In the genomic region with DNA sequence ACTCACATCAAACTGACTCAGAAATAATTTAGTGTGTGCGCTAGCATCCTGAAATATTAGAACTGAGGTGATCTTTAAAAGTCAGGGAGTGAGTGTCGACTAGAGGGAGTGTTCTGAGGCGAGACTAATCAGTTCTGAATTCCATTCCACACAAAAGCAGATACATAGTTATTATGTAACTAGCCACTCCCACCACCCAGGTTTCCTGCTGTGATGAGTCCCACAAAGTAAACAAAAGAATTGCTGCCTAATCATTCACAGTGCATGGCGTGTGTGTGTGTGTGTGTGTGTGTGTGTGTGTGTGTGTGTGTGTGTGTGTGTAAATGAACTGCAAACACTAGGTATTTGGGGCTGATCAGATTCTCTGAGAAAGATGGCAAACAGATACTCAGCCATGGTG, we compare ENCODE assay signal across 21 mouse cellular contexts. TPM values are rescaled to one million over a fixed set of nuclear protein-coding genes. Genes with fewer than 3 reads are reported as not detected.
DNase-seq lines count a peak whose midpoint lies in the region; ATAC-seq and TF ChIP-seq lines count a peak whose summit lies in the region.
"Had no signal": no experiment of that assay in that cellular context is flagged by ENCODE, and none has a peak within 500 bp of the region (broad histone marks: within the 10 kb centered on the region; RNA-seq: fewer than 3 reads in every experiment).

No protein-coding gene starts in this region.

- H3K36me3 ChIP-seq in embryonic facial prominence, embryonic 14.5 days (ENCODE audit: control insufficient read depth, insufficient read depth, low read length), result no peaks in the 10 kb centered on the region
- H3K36me3 ChIP-seq: embryonic facial prominence, embryonic 15.5 days; heart, embryonic 12.5 days; limb, embryonic 13.5 days had no signal

- TF ChIP-seq CTCF in left cerebral cortex, adult 2 months (IDR thresholded peaks at IDR 0.05), result no peak

- H3K27me3 ChIP-seq in embryonic facial prominence, embryonic 14.5 days (replicated peaks; ENCODE audit: control insufficient read depth, insufficient read depth, low read length), result 0 out of 2 replicates have a peak, but pooled peaks cover 3% of the 10 kb centered on the region
- H3K27me3 ChIP-seq: heart, embryonic 12.5 days had no signal

- H3K27ac ChIP-seq in embryonic facial prominence, embryonic 14.5 days (replicated peaks; ENCODE audit: low read depth, low read length), result no peak overlapping the region
- H3K27ac ChIP-seq in left cerebral cortex, adult 2 months, result no peak overlapping the region
- H3K27ac ChIP-seq: embryonic facial prominence, embryonic 15.5 days; limb, embryonic 13.5 days had no signal

- WGBS in embryonic facial prominence, embryonic 14.5 days, result 30% methylated on average over 3 of the region's 4 CpGs

- peak; percentile 50 for DNase-seq in kidney, adult 9 months
- DNase-seq in kidney, adult 11 months, result no peak
- peak; percentile 72 for DNase-seq in Muller cell, postnatal 12 days (ENCODE audit: inconsistent ontology term)
- DNase-seq in embryonic facial prominence, embryonic 14.5 days (ENCODE audit: low spot score), result peak; percentile 52
- peak; percentile 31 for DNase-seq in retina, embryonic 14.5 days (ENCODE audit: low spot score)
- no peak for DNase-seq in left cerebral cortex, adult 2 months (ENCODE audit: extremely low spot score in 1 of 2, low spot score in 2 of 2)
- DNase-seq in c-Kit-positive CD71-positive TER-119-positive erythroid progenitor cells, embryonic 14.5 days (ENCODE audit: low spot score), result no peak
- no peak for DNase-seq in layer of hippocampus, postnatal 25 days (ENCODE audit: extremely low spot score in 1 of 2, low spot score in 1 of 2)
- DNase-seq: adrenal gland, adult 2 months; B cell, adult 2 months; cerebellum, adult 9-11 months; heart, adult 11 months; heart, postnatal 14 days; right cerebral cortex, postnatal 4 days; thymus, postnatal 36 days had no signal

- no peak overlapping the region for H3K4me3 ChIP-seq in embryonic facial prominence, embryonic 14.5 days (ENCODE audit: low read depth, low read length)
- H3K4me3 ChIP-seq in left cerebral cortex, adult 2 months, result no peak overlapping the region
- H3K4me3 ChIP-seq: embryonic facial prominence, embryonic 15.5 days; heart, embryonic 12.5 days; limb, embryonic 13.5 days had no signal

- intact Hi-C loops in left cerebral cortex, adult 2 months (cut with DNase I), result no loop called here

- ATAC-seq in embryonic facial prominence, embryonic 14.5 days (ENCODE audit: low read depth), result peak; percentile 44; the same call in 1 of the 2 replicates
- ATAC-seq: hindbrain, embryonic 16.5 days; midbrain, embryonic 16.5 days had no signal

- H3K4me1 ChIP-seq in embryonic facial prominence, embryonic 14.5 days (ENCODE audit: control insufficient read depth, insufficient read depth, low read length), result no peaks in the 10 kb centered on the region
- H3K4me1 ChIP-seq: heart, embryonic 12.5 days had no signal

- H3K9ac ChIP-seq in embryonic facial prominence, embryonic 14.5 days (ENCODE audit: low read depth, low read length), result no peak overlapping the region
- H3K9ac ChIP-seq: embryonic facial prominence, embryonic 15.5 days; heart, embryonic 12.5 days; limb, embryonic 13.5 days had no signal

- H3K4me2 ChIP-seq in embryonic facial prominence, embryonic 14.5 days (ENCODE audit: low read depth, low read length), result no peak overlapping the region
- H3K4me2 ChIP-seq: embryonic facial prominence, embryonic 15.5 days; heart, embryonic 12.5 days; limb, embryonic 13.5 days had no signal

- H3K9me3 ChIP-seq in embryonic facial prominence, embryonic 14.5 days (ENCODE audit: control insufficient read depth, low read length), result no peaks in the 10 kb centered on the region; the same call in 1 of the 2 replicates
- H3K9me3 ChIP-seq: embryonic facial prominence, embryonic 15.5 days; limb, embryonic 13.5 days had no signal

RNA-seq across cellular contexts. Expression of gene Kctd15, which starts 47.9 kb away (rescaled TPM):
- 13.7 and 15.7 TPM in 2 replicates for polyA plus RNA-seq in embryonic facial prominence, embryonic 14.5 days (2014; fragmentation: Nextera tagmentation; extraction: Ambion mirVana)
- 10 to 100 TPM; 12.2 to 12.4 TPM for total RNA-seq in left cerebral cortex, adult 2 months (2021)
- 10 to 100 TPM; 14.8 to 17.0 TPM for total RNA-seq in layer of hippocampus, postnatal 25 days (2021)
- total RNA-seq: neutrophil, adult 5-6 weeks had no signal

Comparison
In these comparisons a context has a peak if more than half of its experiments do, and no peak if none do; other contexts are left out.
1. DNase-seq: peak in kidney, adult 9 months (single experiment), Muller cell, postnatal 12 days (single experiment), embryonic facial prominence, embryonic 14.5 days (single experiment) and retina, embryonic 14.5 days (single experiment); none in kidney, adult 11 months (single experiment), left cerebral cortex, adult 2 months (0 of 2), c-Kit-positive CD71-positive TER-119-positive erythroid progenitor cells, embryonic 14.5 days (single experiment) and layer of hippocampus, postnatal 25 days (0 of 2).